Mouse (Mus musculus) hindbrain, embryonic 10.5 days (tissue): ENCODE data around the gene Shmt1. TPM values are rescaled to one million over a fixed set of nuclear protein-coding genes. Genes with fewer than 3 reads are reported as not detected.
A peak's percentile ranks its signal among the peaks of the same experiment; 100 is the strongest.
"Not testable (repeated sequence)": the region's sequence is repeated elsewhere in the genome, so short reads cannot be mapped to it uniquely, and the experiment has no call there.

Experiments
- DNase-seq: peaks from one replicate; pipeline ENCODE4 v3.0.0-alpha.2; 2017; ENCODE audit warnings: low spot score
- H3K27ac ChIP-seq: fragments of 300-500 bp; sonication (generic); 2 replicates; pipeline ENCODE4 v1.5.1; 2016; ENCODE audit warnings: mild to moderate bottlenecking, moderate library complexity
- H3K27me3 ChIP-seq: fragments of 300-500 bp; sonication (generic); 2 replicates; pipeline ENCODE4 v1.6.1; 2016; ENCODE audit warnings: mild to moderate bottlenecking; ENCODE audit not compliant: poor library complexity, insufficient read depth, severe bottlenecking
- H3K36me3 ChIP-seq: fragments of 300-500 bp; sonication (generic); 2 replicates; pipeline ENCODE4 v1.6.1; 2016; ENCODE audit warnings: mild to moderate bottlenecking, moderate library complexity
- H3K4me1 ChIP-seq: fragments of 300-500 bp; sonication (generic); replicated peaks from 2 replicates; pipeline ENCODE4 v1.6.1; 2016; ENCODE audit warnings: mild to moderate bottlenecking
- H3K4me3 ChIP-seq: fragments of 300-500 bp; sonication (generic); 2 replicates; pipeline ENCODE4 v1.5.1; 2016; ENCODE audit warnings: mild to moderate bottlenecking, moderate library complexity
- H3K9me3 ChIP-seq: fragments of 300-500 bp; sonication (generic); 2 replicates; pipeline ENCODE4 v1.6.1; 2016; ENCODE audit warnings: mild to moderate bottlenecking, moderate library complexity
- WGBS: fragments of 180-500 bp; shearing (Covaris S2); methylation state at CpG from one replicate; pipeline ENCODE4 v1.1.7; 2016; 5-methylcytosine and 5-hydroxymethylcytosine counted together
- polyA plus RNA-seq: library from polyadenylated mRNA; unstranded; fragments of >200 nt; fragmentation: Nextera tagmentation; extraction: Ambion mirVana; gene quantifications from 2 replicates; pipeline ENCODE4 v1.2.1, GENCODE M21; 2016

Shmt1 gene
- polyA plus RNA-seq, result 60.0 and 78.6 TPM in 2 replicates

- Histone ChIP-seq H3K4me3 (peak within 1 kb of the TSS; percentile 61), H3K4me1 (peaks cover 29% of the 10 kb centered on the region), H3K27ac (peak within 1 kb of the TSS; percentile 74)
- not testable (repeated sequence) for H3K36me3 ChIP-seq, H3K27me3 ChIP-seq, DNase-seq, H3K9me3 ChIP-seq
- WGBS, result 38% methylated on average over 6 of the region's 6 CpGs
Measured at GRCm38 (mm10) chr11:60811618-60812017, at the start of gene Shmt1. TSS of gene Shmt1 (minus strand) at chr11:60811718.

GRCm38 (mm10) chr11:60856587-60856986, 45.1 kb upstream of the Shmt1 start:
- 83% methylated on average over 3 of the region's 3 CpGs for WGBS
- no peak overlapping the region for H3K4me3 ChIP-seq
- peaks cover 91% of the 10 kb centered on the region for H3K36me3 ChIP-seq

GRCm38 (mm10) chr11:60845415-60845814, 33.9 kb upstream of the Shmt1 start:
- Histone ChIP-seq H3K36me3 (peaks cover 48% of the 10 kb centered on the region), H3K4me3 (no peak overlapping the region), H3K27ac (no peak overlapping the region), H3K27me3 (no peaks in the 10 kb centered on the region), H3K9me3 (no peaks in the 10 kb centered on the region), H3K4me1 (no peaks in the 10 kb centered on the region)
- no peak for DNase-seq
- WGBS, result 90% methylated on average over 5 of the region's 5 CpGs

More at GRCm38 (mm10) chr11:60856587-60856986, 45.1 kb upstream of the Shmt1 start:
- H3K27ac ChIP-seq, result no peak overlapping the region
- DNase-seq, result no peak
- no peaks in the 10 kb centered on the region for H3K4me1 ChIP-seq
- H3K9me3 ChIP-seq, result no peaks in the 10 kb centered on the region
- no peaks in the 10 kb centered on the region for H3K27me3 ChIP-seq

- Histone ChIP-seq H3K27me3 (no peaks in the 10 kb centered on the region), H3K4me1 (no peaks in the 10 kb centered on the region), H3K9me3 (no peaks in the 10 kb centered on the region), H3K27ac (no peak overlapping the region), H3K4me3 (no peak overlapping the region), H3K36me3 (peaks cover 29% of the 10 kb centered on the region)
- 91% methylated on average over 5 of the region's 5 CpGs for WGBS
- DNase-seq, result no peak
Measured at GRCm38 (mm10) chr11:60843412-60843811, 31.9 kb upstream of the Shmt1 start.

- no peak for DNase-seq
- H3K36me3 ChIP-seq, result peaks cover 33% of the 10 kb centered on the region
- no peak overlapping the region for H3K4me3 ChIP-seq
- H3K27me3 ChIP-seq, result no peaks in the 10 kb centered on the region
- no peaks in the 10 kb centered on the region for H3K4me1 ChIP-seq
- H3K27ac ChIP-seq, result no peak overlapping the region
- H3K9me3 ChIP-seq, result no peaks in the 10 kb centered on the region
- 75% methylated on average over 12 of the region's 12 CpGs for WGBS
Measured at GRCm38 (mm10) chr11:60841467-60842200, 30.1 kb upstream of the Shmt1 start.

GRCm38 (mm10) chr11:60837644-60838406, 26.3 kb upstream of the Shmt1 start:
- Histone ChIP-seq H3K4me3 (no peak overlapping the region), H3K27me3 (no peaks in the 10 kb centered on the region), H3K4me1 (no peaks in the 10 kb centered on the region), H3K9me3 (no peaks in the 10 kb centered on the region), H3K36me3 (peaks cover 16% of the 10 kb centered on the region), H3K27ac (no peak overlapping the region)
- no peak for DNase-seq
- 94% methylated on average over 10 of the region's 10 CpGs for WGBS

- Histone ChIP-seq H3K36me3 (peaks cover 16% of the 10 kb centered on the region), H3K4me1 (no peaks in the 10 kb centered on the region), H3K27ac (no peak overlapping the region), H3K27me3 (no peaks in the 10 kb centered on the region), H3K9me3 (no peaks in the 10 kb centered on the region), H3K4me3 (no peak overlapping the region)
- DNase-seq, result no peak
- 94% methylated on average over 6 of the region's 6 CpGs for WGBS
Measured at GRCm38 (mm10) chr11:60836897-60837296, 25.4 kb upstream of the Shmt1 start.

- no peaks in the 10 kb centered on the region for H3K27me3 ChIP-seq
- no peaks in the 10 kb centered on the region for H3K9me3 ChIP-seq
- peaks cover under 1% of the 10 kb centered on the region; the same call in 1 of the 2 replicates for H3K36me3 ChIP-seq
- peak within 1 kb of the TSS; percentile 76 for H3K4me3 ChIP-seq
- H3K27ac ChIP-seq, result peak within 1 kb of the TSS; percentile 84
- WGBS, result under 1% methylated on average over 34 of the region's 34 CpGs
- peaks cover 8% of the 10 kb centered on the region for H3K4me1 ChIP-seq
- DNase-seq, result peak; percentile 83
Measured at GRCm38 (mm10) chr11:60830433-60831052, 19.0 kb upstream of the Shmt1 start, which contains the start of gene Dhrs7b. TSS of gene Dhrs7b (plus strand) at chr11:60830631.

- Histone ChIP-seq H3K27me3 (no peaks in the 10 kb centered on the region), H3K36me3 (no peaks in the 10 kb centered on the region), H3K4me3 (no peak overlapping the region), H3K4me1 (peaks cover 8% of the 10 kb centered on the region), H3K27ac (no peak overlapping the region), H3K9me3 (no peaks in the 10 kb centered on the region)
- no peak for DNase-seq
- 41% methylated on average over 2 of the region's 2 CpGs for WGBS
Measured at GRCm38 (mm10) chr11:60828903-60829302, 17.4 kb upstream of the Shmt1 start.

GRCm38 (mm10) chr11:60827241-60827945, 15.9 kb upstream of the Shmt1 start:
- H3K27me3 ChIP-seq, result no peaks in the 10 kb centered on the region
- H3K4me3 ChIP-seq, result no peak overlapping the region
- H3K4me1 ChIP-seq, result peaks cover 8% of the 10 kb centered on the region
- no peak overlapping the region for H3K27ac ChIP-seq
- DNase-seq, result no peak
- H3K36me3 ChIP-seq, result no peaks in the 10 kb centered on the region
- no peaks in the 10 kb centered on the region for H3K9me3 ChIP-seq
- 57% methylated on average over 4 of the region's 4 CpGs for WGBS

- Histone ChIP-seq H3K4me3 (no peak overlapping the region), H3K9me3 (no peaks in the 10 kb centered on the region), H3K27me3 (no peaks in the 10 kb centered on the region), H3K4me1 (peaks cover 8% of the 10 kb centered on the region), H3K27ac (no peak overlapping the region), H3K36me3 (no peaks in the 10 kb centered on the region)
- no peak for DNase-seq
- WGBS, result 57% methylated on average over 1 of the region's 1 CpGs
Measured at GRCm38 (mm10) chr11:60826700-60827099, 15.2 kb upstream of the Shmt1 start.

- Histone ChIP-seq H3K4me3 (no peak overlapping the region), H3K4me1 (no peaks in the 10 kb centered on the region), H3K36me3 (no peaks in the 10 kb centered on the region), H3K27me3 (no peaks in the 10 kb centered on the region), H3K9me3 (no peaks in the 10 kb centered on the region), H3K27ac (no peak overlapping the region)
- DNase-seq, result no peak
- WGBS, result 86% methylated on average over 3 of the region's 3 CpGs
Measured at GRCm38 (mm10) chr11:60825191-60825590, 13.7 kb upstream of the Shmt1 start.
